Mouse (Mus musculus): Measurements from ENCODE around the gene 2010111I01Rik. TPM values are rescaled to one million over a fixed set of nuclear protein-coding genes. Genes with fewer than 3 reads are reported as not detected.
A peak's percentile ranks its signal among the peaks of the same experiment; 100 is the strongest.
"Not testable (repeated sequence)": the region's sequence is repeated elsewhere in the genome, so short reads cannot be mapped to it uniquely, and the experiment has no call there.

Gene 2010111I01Rik
- polyA plus RNA-seq (2015; fragmentation: Nextera tagmentation; extraction: Ambion mirVana), result 250 and 254 TPM in 2 replicates

DNA sequence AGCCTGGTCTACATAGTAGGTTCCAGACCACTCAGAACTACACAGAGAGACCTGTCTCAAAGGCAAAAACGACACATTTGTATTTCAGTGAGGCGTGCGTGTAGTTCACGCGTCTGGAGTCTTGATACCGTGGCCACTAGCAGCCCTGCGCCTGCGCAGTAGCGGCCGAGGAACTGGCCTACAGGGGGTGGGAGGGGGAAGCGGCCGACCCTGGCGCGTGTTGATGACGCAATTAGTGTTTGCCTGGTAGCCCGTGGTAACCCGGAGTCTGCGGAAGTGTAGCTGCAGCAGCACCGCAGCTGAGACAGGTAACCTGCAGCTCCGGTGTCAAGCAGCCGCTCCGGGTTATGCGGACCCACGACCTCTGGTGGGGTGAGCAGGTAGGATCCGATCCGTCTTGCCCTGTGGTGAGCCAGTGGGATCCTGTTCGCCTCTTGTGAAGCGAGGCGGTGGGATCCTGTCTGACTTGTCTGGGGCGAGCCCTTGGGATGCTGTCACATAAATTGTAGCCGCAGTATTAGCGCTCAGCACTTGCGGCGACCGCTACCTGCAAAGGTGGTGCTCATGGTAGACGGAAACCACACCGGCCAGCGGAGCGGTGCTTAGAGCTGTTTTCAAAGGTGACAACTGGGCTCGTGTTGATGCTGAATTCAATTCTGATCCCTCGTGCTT is at the start of gene 2010111I01Rik:
TSS of gene 2010111I01Rik (plus strand) at position 254 of the 672 bp plus-strand sequence.
- Histone ChIP-seq H3K4me1 (peaks cover 10% of the 10 kb centered on the region), H3K4me2 (replicated peaks) (peak within 1 kb of the TSS; percentile 86), H3K27me3 (no peaks in the 10 kb centered on the region), H3K27ac (peak within 1 kb of the TSS; percentile 55; the same call in 1 of the 2 replicates), H3K9me3 (no peaks in the 10 kb centered on the region), H3K36me3 (peaks cover 8% of the 10 kb centered on the region; the same call in 1 of the 2 replicates), H3K4me3 (peak within 1 kb of the TSS; percentile 80), H3K9ac (peak within 1 kb of the TSS; percentile 75)
- ATAC-seq (ENCODE audit: low FRiP score, low read depth), result peak; percentile 92
- WGBS, result under 1% methylated on average over 41 of the region's 41 CpGs

DNA sequence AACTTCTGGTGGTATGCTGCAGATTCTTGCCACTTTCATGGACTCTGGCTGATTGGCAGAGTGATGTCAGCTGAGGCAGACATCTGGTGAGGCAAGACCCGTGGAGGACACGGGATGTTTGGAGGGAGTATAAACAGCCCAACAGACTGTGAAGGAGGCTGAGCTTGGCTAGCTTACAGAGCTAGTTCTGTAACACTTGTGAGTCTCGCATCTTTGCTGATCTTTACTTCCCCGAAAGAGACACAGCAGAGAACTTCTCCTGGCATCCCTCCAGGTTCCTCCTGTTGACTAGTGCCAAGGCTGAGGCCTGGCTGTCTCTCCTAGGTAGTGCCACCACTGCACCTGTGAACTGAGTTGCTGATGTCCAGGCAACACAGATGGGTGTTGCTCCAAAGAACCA is 48.0 kb upstream of the 2010111I01Rik start:
- H3K36me3 ChIP-seq, result no peaks in the 10 kb centered on the region
- H3K4me1 ChIP-seq, result peaks cover 12% of the 10 kb centered on the region
- no peak overlapping the region for H3K4me2 ChIP-seq (replicated peaks)
- 0 out of 2 replicates have a peak, but pooled peaks cover 6% of the 10 kb centered on the region for H3K9me3 ChIP-seq
- ATAC-seq (ENCODE audit: low FRiP score, low read depth), result no peak
- no peak overlapping the region for H3K4me3 ChIP-seq
- H3K27me3 ChIP-seq, result no peaks in the 10 kb centered on the region
- WGBS, result 64% methylated on average over 4 of the region's 4 CpGs
- no peak overlapping the region for H3K9ac ChIP-seq
- H3K27ac ChIP-seq, result peak overlapping the region; percentile 75; the same call in 1 of the 2 replicates

DNA sequence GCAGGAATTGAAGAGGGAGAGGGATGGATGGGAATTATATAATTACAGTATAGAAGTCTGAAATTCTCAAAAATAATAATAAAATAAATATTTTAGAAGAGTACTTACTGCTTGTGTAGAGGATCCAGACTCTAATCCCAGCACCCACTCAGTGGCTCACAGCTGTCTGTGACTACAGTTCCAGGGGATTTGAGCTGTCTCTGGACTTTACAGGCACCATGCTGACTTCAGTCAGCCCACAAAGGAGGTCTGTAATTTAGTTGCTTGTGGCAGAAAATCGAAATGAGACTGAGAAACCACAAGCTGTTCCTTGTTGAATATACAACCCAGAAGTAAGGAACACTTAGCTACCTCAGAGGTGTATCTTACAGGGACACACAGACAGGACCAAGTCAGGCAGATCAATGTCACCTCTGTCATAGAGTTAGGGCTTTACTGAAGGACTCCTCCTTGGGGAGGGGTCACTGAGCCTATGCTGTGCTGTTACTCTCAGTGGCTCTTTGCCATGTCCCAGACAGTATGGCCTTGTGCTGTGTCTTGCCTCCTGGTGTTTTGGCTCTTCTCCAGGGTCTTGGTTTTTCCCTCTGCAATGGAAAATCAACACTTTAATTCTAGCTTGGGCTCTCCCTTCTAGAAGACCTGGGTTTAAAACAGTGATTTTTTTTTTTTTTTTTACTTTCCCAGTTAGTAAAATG is 47.1 kb upstream of the 2010111I01Rik start:
- WGBS, result 35% methylated on average over 1 of the region's 1 CpGs
- Histone ChIP-seq H3K4me3 (no peak overlapping the region), H3K4me2 (replicated peaks) (no peak overlapping the region), H3K9me3 (0 out of 2 replicates have a peak, but pooled peaks cover 6% of the 10 kb centered on the region), H3K27ac (peak overlapping the region; percentile 75), H3K36me3 (no peaks in the 10 kb centered on the region), H3K4me1 (peaks cover 12% of the 10 kb centered on the region), H3K27me3 (no peaks in the 10 kb centered on the region), H3K9ac (no peak overlapping the region)
- ATAC-seq (ENCODE audit: low FRiP score, low read depth), result peak; percentile 88

DNA sequence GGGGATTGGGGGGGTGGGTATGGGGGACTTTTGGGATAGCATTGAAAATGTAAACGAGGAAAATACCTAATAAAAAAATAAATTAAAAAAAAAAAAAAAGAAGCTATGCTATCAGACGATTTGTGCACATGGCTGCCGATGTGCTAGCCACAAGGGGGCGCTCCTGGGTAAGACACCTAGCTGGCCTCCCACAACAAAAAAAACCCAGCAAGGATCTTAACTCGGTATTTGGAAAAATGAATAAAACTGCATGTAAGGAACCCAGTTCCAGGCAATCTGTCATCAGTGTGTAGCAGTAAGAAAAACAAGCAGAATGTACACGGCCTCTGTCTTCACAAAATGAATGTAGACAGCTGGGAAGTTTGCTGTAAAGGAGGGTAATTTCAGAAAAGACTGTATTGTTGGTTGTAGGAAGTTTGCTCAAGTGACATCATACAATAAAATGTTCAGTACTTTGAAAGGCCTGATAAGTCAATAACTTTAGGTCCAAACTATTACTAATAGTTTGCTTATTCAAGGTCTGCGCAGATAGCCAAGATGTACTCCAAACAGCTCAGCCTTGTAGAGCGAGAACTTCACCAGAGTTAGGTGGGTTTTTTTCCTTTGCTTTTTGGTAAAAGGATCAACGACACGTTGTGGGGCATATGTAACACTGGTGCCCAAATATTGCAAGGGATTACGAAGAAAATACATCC is 44.9 kb upstream of the 2010111I01Rik start:
- Histone ChIP-seq H3K9me3 (0 out of 2 replicates have a peak, but pooled peaks cover 6% of the 10 kb centered on the region), H3K36me3 (no peaks in the 10 kb centered on the region), H3K4me1 (peaks cover 23% of the 10 kb centered on the region), H3K4me2 (replicated peaks) (no peak overlapping the region), H3K9ac (no peak overlapping the region), H3K4me3 (no peak overlapping the region), H3K27me3 (no peaks in the 10 kb centered on the region), H3K27ac (peak overlapping the region; percentile 63; the same call in 1 of the 2 replicates)
- WGBS, result 27% methylated on average over 11 of the region's 11 CpGs
- no peak for ATAC-seq (ENCODE audit: low FRiP score, low read depth)

DNA sequence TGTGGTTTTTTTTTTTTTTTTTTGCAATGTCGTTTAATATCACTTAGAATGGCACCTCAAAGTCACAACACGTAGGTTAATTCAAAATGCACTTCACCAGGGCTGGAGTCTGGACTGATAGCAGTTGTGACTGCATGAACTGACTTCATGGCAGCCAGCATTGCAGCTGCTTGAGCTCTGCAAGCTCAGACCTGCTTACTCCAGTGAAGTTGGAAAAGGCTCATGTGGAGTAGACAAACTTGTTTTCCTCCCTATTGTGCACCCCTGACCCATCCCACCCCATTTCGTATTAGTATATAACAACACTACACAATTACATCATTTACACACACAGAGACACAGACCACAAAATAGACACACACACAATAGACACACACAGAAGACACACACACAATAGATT is 42.0 kb upstream of the 2010111I01Rik start:
- Histone ChIP-seq H3K4me3 (no peak overlapping the region), H3K27ac (no peak overlapping the region)
- WGBS, result 77% methylated on average over 3 of the region's 3 CpGs

DNA sequence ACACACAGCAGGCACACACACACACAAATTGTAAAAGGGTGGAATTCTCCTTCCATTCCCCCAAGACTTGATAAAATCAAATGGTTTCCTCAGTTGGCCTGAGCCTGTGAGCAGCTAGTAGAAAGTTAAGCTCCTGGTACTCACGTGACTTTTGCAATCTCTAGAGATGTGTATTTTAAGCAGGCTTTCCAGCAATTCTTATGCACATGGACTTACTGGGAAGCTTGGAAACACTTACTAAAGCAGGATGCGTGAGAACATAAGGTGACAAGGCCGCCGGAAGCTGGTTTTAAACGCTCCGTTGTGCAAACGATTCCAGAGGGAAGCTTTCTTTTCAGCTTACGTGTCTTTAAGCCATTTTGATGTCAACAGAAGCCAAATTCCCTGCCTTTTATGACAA is 41.5 kb upstream of the 2010111I01Rik start:
- Histone ChIP-seq H3K36me3 (no peaks in the 10 kb centered on the region), H3K4me1 (peaks cover 35% of the 10 kb centered on the region), H3K4me3 (no peak overlapping the region), H3K27ac (no peak overlapping the region), H3K9me3 (no peaks in the 10 kb centered on the region), H3K9ac (no peak overlapping the region), H3K4me2 (replicated peaks) (no peak overlapping the region), H3K27me3 (no peaks in the 10 kb centered on the region)
- WGBS, result 53% methylated on average over 8 of the region's 8 CpGs
- ATAC-seq (ENCODE audit: low FRiP score, low read depth), result no peak

More for the DNA sequence above, 42.0 kb upstream of the 2010111I01Rik start:
- ATAC-seq (ENCODE audit: low FRiP score, low read depth), result no peak
- Histone ChIP-seq H3K4me1 (peaks cover 34% of the 10 kb centered on the region), H3K9ac (no peak overlapping the region), H3K36me3 (no peaks in the 10 kb centered on the region), H3K9me3 (no peaks in the 10 kb centered on the region), H3K4me2 (replicated peaks) (no peak overlapping the region), H3K27me3 (no peaks in the 10 kb centered on the region)

DNA sequence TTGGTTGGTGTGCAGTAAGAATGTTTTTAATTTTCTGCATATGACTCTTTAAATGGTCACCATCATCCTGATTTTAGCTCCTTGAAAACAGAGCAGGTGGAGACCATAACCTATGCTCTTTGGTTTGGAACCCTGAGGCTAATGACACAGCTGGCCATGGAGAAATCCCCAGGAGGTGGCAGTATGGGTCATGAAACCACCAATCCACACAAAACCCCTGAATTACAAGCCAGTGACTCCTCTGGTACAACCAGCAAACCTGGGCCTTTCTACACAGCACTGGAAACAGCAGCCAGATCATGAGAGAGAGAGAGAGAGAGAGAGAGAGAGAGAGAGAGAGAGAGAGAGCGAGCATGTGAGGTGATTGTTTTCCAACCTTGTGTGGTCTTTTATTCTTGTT is 38.2 kb upstream of the 2010111I01Rik start:
- H3K4me2 ChIP-seq (replicated peaks), result no peak overlapping the region
- H3K27ac ChIP-seq, result no peak overlapping the region
- H3K9me3 ChIP-seq, result no peaks in the 10 kb centered on the region
- peak; percentile 66; the same call in 1 of the 2 replicates for ATAC-seq (ENCODE audit: low FRiP score, low read depth)
- H3K9ac ChIP-seq, result no peak overlapping the region
- H3K4me3 ChIP-seq, result no peak overlapping the region
- no peaks in the 10 kb centered on the region for H3K36me3 ChIP-seq
- WGBS, result 35% methylated on average over 1 of the region's 1 CpGs
- peaks cover 23% of the 10 kb centered on the region for H3K4me1 ChIP-seq
- no peaks in the 10 kb centered on the region for H3K27me3 ChIP-seq

DNA sequence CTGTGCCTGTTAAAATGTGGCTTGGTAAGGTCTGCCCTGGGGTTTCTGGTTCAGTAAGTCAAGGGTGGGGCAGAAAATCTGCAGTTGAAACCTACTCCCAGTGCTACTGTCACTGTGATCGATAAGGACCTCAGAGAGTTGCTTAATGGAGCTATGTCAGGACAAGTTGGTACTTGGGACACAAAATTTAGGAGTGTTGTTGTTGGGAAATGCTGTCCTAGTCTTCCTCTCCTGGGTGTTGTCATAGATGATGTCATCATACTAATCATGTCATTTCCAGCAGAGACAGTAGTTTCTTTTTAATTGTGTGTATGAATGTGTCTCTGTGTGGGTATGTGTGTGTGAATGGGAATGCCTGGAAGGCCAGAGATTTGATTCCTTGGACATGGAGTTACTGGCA is 37.2 kb upstream of the 2010111I01Rik start:
- no peak overlapping the region for H3K4me3 ChIP-seq
- peaks cover 23% of the 10 kb centered on the region for H3K4me1 ChIP-seq
- no peaks in the 10 kb centered on the region for H3K27me3 ChIP-seq
- no peaks in the 10 kb centered on the region for H3K9me3 ChIP-seq
- no peak overlapping the region for H3K9ac ChIP-seq
- no peaks in the 10 kb centered on the region for H3K36me3 ChIP-seq
- 79% methylated on average over 1 of the region's 1 CpGs for WGBS
- no peak overlapping the region for H3K27ac ChIP-seq
- no peak for ATAC-seq (ENCODE audit: low FRiP score, low read depth)
- H3K4me2 ChIP-seq (replicated peaks), result no peak overlapping the region

DNA sequence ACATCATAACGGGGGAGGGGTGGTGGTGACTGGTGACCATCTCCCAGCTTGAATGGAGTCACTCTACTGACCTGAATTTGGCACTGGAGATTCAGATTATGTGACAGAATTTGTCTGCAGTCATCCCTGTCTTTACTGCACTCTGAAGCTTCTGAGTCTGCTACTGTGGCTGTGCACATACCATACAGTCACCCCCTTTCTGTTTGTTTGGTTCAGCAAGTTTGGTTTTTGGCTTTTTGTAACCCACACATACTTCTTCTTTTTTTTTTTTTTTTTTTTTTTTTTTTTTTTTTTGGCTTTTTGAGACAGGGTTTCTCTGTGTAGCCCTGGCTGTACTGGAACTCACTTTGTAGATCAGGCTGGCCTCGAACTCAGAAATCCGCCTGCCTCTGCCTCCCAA is 35.5 kb upstream of the 2010111I01Rik start:
- not testable (repeated sequence) for H3K9ac ChIP-seq; ATAC-seq (ENCODE audit: low FRiP score, low read depth); H3K4me3 ChIP-seq; H3K27me3 ChIP-seq; H3K27ac ChIP-seq; H3K9me3 ChIP-seq; H3K36me3 ChIP-seq; H3K4me2 ChIP-seq (replicated peaks)
- H3K4me1 ChIP-seq, result peaks cover 12% of the 10 kb centered on the region
- WGBS, result 89% methylated on average over 3 of the region's 3 CpGs

DNA sequence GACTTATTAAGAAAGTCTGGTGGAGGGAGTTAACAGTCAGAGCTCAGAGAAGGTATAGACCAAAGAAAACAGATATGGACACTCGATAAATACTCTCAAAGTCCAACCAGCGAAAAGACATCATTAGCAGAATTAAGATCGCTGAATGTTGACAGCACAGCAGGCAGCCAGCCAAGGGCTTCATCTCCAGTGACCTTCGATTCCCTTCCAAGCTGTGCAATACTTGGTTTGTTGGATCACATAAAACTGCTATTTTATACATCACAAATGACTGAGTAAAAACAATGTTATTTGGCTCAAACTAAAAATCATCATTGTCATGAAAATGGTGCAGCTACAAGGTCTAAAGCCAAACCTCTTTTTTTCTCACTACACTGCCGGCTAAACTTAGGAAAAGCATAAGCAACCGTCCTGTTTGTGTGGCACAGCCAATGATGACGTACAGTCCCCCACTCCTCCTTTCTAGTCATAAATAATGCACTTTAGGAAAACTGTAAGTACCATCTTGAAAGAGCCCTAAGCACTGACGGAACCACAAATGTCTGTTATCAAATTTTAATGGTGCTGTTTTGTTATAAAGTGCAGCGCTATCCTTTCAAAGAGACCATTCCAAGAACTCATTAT is 34.8 kb upstream of the 2010111I01Rik start:
- no peak overlapping the region for H3K27ac ChIP-seq
- H3K4me2 ChIP-seq (replicated peaks), result no peak overlapping the region
- no peak for ATAC-seq (ENCODE audit: low FRiP score, low read depth)
- H3K9me3 ChIP-seq, result no peaks in the 10 kb centered on the region
- no peak overlapping the region for H3K4me3 ChIP-seq
- H3K27me3 ChIP-seq, result no peaks in the 10 kb centered on the region
- 64% methylated on average over 9 of the region's 9 CpGs for WGBS
- H3K4me1 ChIP-seq, result peaks cover 12% of the 10 kb centered on the region
- no peak overlapping the region for H3K9ac ChIP-seq
- no peaks in the 10 kb centered on the region for H3K36me3 ChIP-seq

DNA sequence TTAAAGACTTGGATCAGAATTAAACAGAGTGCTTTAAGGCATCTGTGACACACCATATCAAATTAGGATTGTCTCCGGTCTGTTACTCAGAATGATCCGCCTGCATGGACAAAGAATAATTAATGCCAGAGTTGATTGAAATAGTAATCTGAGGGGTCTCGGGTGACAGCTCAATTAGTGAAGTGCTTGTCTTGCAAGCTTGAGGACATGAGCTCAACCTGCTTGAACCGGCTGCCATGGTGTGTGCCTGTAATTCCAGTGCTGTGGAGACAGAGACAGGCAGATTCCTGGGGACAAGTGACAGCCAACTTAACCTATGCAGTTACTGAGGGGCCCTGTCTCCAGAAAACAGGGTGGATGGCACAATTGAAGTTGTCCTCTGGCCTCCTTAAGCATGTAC is 32.2 kb upstream of the 2010111I01Rik start:
- no peak overlapping the region for H3K27ac ChIP-seq
- H3K36me3 ChIP-seq, result no peaks in the 10 kb centered on the region
- H3K9ac ChIP-seq, result no peak overlapping the region
- no peak for ATAC-seq (ENCODE audit: low FRiP score, low read depth)
- H3K27me3 ChIP-seq, result no peaks in the 10 kb centered on the region
- no peaks in the 10 kb centered on the region for H3K9me3 ChIP-seq
- H3K4me3 ChIP-seq, result no peak overlapping the region
- H3K4me2 ChIP-seq (replicated peaks), result no peak overlapping the region
- H3K4me1 ChIP-seq, result peaks cover 2% of the 10 kb centered on the region
- 63% methylated on average over 4 of the region's 4 CpGs for WGBS

DNA sequence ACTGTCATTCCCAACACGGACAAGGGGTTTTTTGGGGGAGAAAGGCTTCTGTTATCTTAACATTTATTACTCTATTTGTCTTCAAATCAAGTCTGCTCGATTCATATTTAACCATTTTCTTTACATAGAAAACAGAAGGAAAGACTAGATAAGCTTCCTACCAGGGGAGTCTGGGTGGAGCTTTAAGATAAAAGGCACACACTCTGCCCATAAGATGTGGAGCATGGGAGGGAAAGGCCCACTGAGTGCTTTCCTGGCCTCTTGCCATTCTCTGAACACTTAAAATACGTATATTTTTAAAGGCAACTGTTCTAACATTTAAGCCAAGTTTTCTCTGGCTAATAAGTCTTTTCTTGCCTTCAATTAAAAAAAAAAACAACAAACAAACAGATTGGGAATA is 25.3 kb upstream of the 2010111I01Rik start:
- ATAC-seq (ENCODE audit: low FRiP score, low read depth), result no peak
- WGBS, result 64% methylated on average over 3 of the region's 3 CpGs

More for the DNA sequence above, 25.3 kb upstream of the 2010111I01Rik start:
- Histone ChIP-seq H3K36me3 (no peaks in the 10 kb centered on the region), H3K27me3 (no peaks in the 10 kb centered on the region), H3K4me3 (no peak overlapping the region), H3K4me1 (peaks cover 37% of the 10 kb centered on the region), H3K9ac (no peak overlapping the region), H3K9me3 (no peaks in the 10 kb centered on the region), H3K4me2 (replicated peaks) (no peak overlapping the region), H3K27ac (no peak overlapping the region)

Measured in limb, embryonic 13.5 days (tissue).